Mouse (Mus musculus): ENCODE results near the gene Atp5d. TPM values are rescaled to one million over a fixed set of nuclear protein-coding genes. Genes with fewer than 3 reads are reported as not detected.
A peak's percentile ranks its signal among the peaks of the same experiment; 100 is the strongest.

The Atp5d gene
- polyA plus RNA-seq, 1 experiment from 2014 or later = 465 TPM

- no peaks in the 10 kb centered on the region for H3K9me3 ChIP-seq
- ATAC-seq (ENCODE audit: insufficient number of reproducible peaks, insufficient read depth, low FRiP score, low TSS enrichment, low read depth) = no peak
- H3K4me3 ChIP-seq (replicated peaks) = no peak overlapping the region
- H3K4me1 ChIP-seq (replicated peaks) = peaks cover 31% of the 10 kb centered on the region
- peaks cover 13% of the 10 kb centered on the region for H3K36me3 ChIP-seq
- WGBS = 74% methylated on average over 7 of the region's 7 CpGs
- H3K9ac ChIP-seq (replicated peaks) = no peak overlapping the region
- H3K27me3 ChIP-seq = no peaks in the 10 kb centered on the region
- no peak overlapping the region for H3K4me2 ChIP-seq
- no peak overlapping the region for H3K27ac ChIP-seq
These were observed 39.2 kb downstream of the Atp5d start for GRCm38 (mm10) chr10:80177441-80178279.

DNA sequence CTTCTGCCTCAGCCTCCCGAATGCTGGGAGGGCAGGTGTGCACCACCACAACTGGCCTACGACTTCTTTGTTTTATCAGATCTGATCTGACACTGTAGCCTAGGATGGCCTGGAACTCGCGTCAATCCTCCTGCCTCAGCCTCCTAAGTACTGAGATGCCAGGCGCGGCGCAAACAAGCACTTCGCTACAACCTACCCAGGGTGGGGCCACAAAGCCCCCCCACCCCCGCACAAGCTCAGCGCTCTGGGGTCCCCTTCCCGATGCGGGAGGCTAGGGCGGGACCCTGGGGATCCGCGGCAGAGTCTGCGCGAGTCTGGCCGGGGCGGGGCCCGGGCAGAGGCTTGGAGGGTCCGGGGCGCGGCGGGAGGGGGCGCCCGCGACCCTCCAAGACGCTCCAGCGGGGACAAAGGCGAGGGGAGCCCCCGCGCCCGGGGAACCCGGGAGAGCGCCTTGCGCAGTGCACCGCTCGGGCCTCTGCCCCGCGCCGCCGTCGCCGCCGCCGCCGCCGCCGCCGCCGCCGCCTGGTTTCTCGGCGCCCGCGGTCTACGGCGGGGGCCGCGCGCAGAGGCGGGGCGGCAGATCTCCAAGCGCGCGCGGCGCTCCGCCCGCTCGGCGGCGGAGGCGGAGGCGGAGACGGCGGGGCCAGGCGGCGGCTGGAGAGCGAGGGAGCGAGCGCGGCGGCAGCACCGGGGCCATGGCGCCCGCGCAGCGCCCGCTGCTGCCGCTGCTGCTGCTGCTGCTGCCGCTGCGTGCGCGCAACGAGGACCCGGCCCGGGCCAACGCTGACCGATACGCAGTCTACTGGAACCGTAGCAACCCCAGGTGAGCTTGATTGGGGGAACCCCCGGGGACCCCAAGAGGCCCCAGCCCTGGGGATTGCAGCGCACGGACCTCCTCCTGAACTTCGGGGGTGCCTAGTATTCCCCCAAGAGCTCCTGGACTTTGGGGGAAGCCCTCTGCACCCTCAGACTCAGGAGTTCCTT lies 40.9 kb downstream of the Atp5d start, which contains the start of gene Efna2:
Gene Efna2, plus strand, starts transcription at position 415 of the 984 bp plus-strand sequence.
- H3K27me3 ChIP-seq = no peaks in the 10 kb centered on the region
- H3K4me2 ChIP-seq = peak within 1 kb of the TSS; percentile 97
- H3K36me3 ChIP-seq = peaks cover 30% of the 10 kb centered on the region
- H3K4me3 ChIP-seq (replicated peaks) = peak within 1 kb of the TSS; percentile 96
- 1% methylated on average over 85 of the region's 106 CpGs for WGBS
- ATAC-seq (ENCODE audit: insufficient number of reproducible peaks, insufficient read depth, low FRiP score, low TSS enrichment, low read depth) = peak; percentile 57
- H3K9ac ChIP-seq (replicated peaks) = peak within 1 kb of the TSS; percentile 97
- no peaks in the 10 kb centered on the region for H3K9me3 ChIP-seq
- H3K27ac ChIP-seq = peak within 1 kb of the TSS; percentile 86
- H3K4me1 ChIP-seq (replicated peaks) = peaks cover 30% of the 10 kb centered on the region

- H3K4me1 ChIP-seq (replicated peaks) = peaks cover 26% of the 10 kb centered on the region
- peak overlapping the region; percentile 86 for H3K27ac ChIP-seq
- peak overlapping the region; percentile 97 for H3K9ac ChIP-seq (replicated peaks)
- H3K27me3 ChIP-seq = no peaks in the 10 kb centered on the region
- no peak for ATAC-seq (ENCODE audit: insufficient number of reproducible peaks, insufficient read depth, low FRiP score, low TSS enrichment, low read depth)
- whole genome bisulfite sequencing = 34% methylated on average over 6 of the region's 6 CpGs
- H3K4me3 ChIP-seq (replicated peaks) = peak overlapping the region; percentile 96
- peak overlapping the region; percentile 97 for H3K4me2 ChIP-seq
- peaks cover 26% of the 10 kb centered on the region for H3K36me3 ChIP-seq
- H3K9me3 ChIP-seq = no peaks in the 10 kb centered on the region
These were observed 41.9 kb downstream of the Atp5d start for GRCm38 (mm10) chr10:80180288-80180687.

DNA sequence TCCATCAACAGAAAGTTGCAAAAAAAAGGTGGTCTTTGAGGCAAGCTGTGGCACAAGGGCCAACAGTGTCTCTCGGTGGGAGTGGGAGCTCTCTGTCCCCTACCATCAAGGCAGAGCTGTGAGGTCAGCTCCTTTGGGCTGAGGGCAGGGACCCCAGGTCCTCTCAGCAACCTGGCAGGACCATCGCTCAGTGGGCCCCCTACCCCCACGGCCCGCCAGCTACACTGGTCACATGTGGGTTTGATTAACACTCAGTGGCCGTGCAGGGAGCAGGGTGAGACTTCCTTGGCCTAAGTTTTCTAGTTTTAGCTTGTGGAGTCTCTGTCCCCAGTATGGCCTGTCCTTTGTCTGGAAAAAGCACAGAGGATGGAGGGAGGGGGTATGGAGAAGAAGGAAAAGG lies 42.4 kb downstream of the Atp5d start:
- no peaks in the 10 kb centered on the region for H3K9me3 ChIP-seq
- H3K36me3 ChIP-seq = peaks cover 26% of the 10 kb centered on the region
- 7% methylated on average over 5 of the region's 5 CpGs for WGBS
- peak overlapping the region; percentile 86 for H3K27ac ChIP-seq
- H3K4me3 ChIP-seq (replicated peaks) = peak overlapping the region; percentile 96
- H3K9ac ChIP-seq (replicated peaks) = peak overlapping the region; percentile 97
- H3K4me1 ChIP-seq (replicated peaks) = peaks cover 25% of the 10 kb centered on the region
- ATAC-seq (ENCODE audit: insufficient number of reproducible peaks, insufficient read depth, low FRiP score, low TSS enrichment, low read depth) = no peak
- H3K4me2 ChIP-seq = peak overlapping the region; percentile 97
- 0 out of 2 replicates have a peak, but pooled peaks cover 2% of the 10 kb centered on the region for H3K27me3 ChIP-seq

- no peak overlapping the region for H3K27ac ChIP-seq
- 0 out of 2 replicates have a peak overlapping the region, but pooled peaks have one; percentile 97 for H3K4me2 ChIP-seq
- no peak overlapping the region for H3K4me3 ChIP-seq (replicated peaks)
- H3K9ac ChIP-seq (replicated peaks) = no peak overlapping the region
- peaks cover 6% of the 10 kb centered on the region; the same call in 1 of the 2 replicates for H3K27me3 ChIP-seq
- peaks cover 27% of the 10 kb centered on the region for H3K4me1 ChIP-seq (replicated peaks)
- 94% methylated on average over 7 of the region's 7 CpGs for WGBS
- no peak for ATAC-seq (ENCODE audit: insufficient number of reproducible peaks, insufficient read depth, low FRiP score, low TSS enrichment, low read depth)
- H3K9me3 ChIP-seq = no peaks in the 10 kb centered on the region
- peaks cover 42% of the 10 kb centered on the region for H3K36me3 ChIP-seq
These were observed 44.1 kb downstream of the Atp5d start for GRCm38 (mm10) chr10:80182547-80182946.

GRCm38 (mm10) chr10:80186649-80187048 lies 48.2 kb downstream of the Atp5d start:
- no peak overlapping the region for H3K4me3 ChIP-seq (replicated peaks)
- no peak overlapping the region for H3K4me2 ChIP-seq
- WGBS = 39% methylated on average over 27 of the region's 27 CpGs
- peaks cover 40% of the 10 kb centered on the region for H3K27me3 ChIP-seq
- ATAC-seq (ENCODE audit: insufficient number of reproducible peaks, insufficient read depth, low FRiP score, low TSS enrichment, low read depth) = no peak
- no peak overlapping the region for H3K9ac ChIP-seq (replicated peaks)
- no peaks in the 10 kb centered on the region for H3K9me3 ChIP-seq
- H3K27ac ChIP-seq = no peak overlapping the region
- H3K36me3 ChIP-seq = peaks cover 60% of the 10 kb centered on the region
- peaks cover 32% of the 10 kb centered on the region for H3K4me1 ChIP-seq (replicated peaks)

DNA sequence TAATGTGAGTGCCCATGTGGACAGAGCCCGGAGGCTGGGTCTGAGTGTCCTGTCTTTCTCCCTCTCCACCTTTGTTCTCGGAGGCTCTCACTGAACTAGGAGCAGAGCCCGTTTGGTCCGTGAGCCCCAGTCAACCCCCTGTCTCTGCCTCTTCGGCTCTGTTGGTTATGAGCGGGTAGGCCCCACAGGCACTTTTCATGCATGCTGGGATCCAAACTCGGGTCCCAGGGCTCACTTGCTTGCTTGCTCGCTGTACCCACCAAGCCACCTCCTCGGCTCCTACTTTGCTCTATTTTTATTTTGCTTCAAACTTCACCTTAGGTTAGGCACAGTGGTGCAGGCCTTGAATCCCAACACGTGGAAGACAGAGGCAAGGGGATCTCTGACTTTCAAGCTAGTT lies 49.3 kb downstream of the Atp5d start:
- 88% methylated on average over 10 of the region's 10 CpGs for WGBS
- Histone ChIP-seq H3K4me2 (no peak overlapping the region), H3K4me3 (replicated peaks) (no peak overlapping the region), H3K9me3 (no peaks in the 10 kb centered on the region), H3K27me3 (peaks cover 51% of the 10 kb centered on the region), H3K36me3 (peaks cover 51% of the 10 kb centered on the region), H3K4me1 (replicated peaks) (peaks cover 26% of the 10 kb centered on the region), H3K9ac (replicated peaks) (no peak overlapping the region), H3K27ac (no peak overlapping the region)
- no peak for ATAC-seq (ENCODE audit: insufficient number of reproducible peaks, insufficient read depth, low FRiP score, low TSS enrichment, low read depth)

DNA sequence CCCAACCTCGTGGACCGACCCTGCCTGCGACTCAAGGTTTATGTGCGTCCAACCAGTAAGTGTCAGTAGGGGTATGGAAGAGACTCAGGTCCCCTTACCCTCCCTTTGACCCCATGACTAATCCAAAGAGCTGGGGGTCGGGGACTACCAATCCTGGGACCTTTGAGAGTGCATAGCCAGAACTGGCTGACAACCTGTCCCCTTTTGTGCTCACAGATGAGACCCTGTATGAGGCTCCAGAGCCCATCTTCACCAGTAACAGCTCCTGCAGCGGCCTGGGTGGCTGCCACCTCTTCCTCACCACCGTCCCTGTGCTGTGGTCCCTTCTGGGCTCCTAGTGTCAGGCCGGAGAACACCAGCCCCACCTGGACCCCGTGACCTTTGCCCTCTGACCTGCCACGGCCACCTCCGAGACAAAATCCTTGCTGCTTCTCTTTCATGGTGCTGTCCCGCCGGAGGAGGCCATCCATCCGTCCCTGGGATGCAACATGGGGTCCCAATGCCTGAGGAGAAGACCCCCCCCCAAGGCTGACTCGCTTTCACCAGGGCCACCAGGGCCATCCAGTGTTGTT lies 50.1 kb downstream of the Atp5d start:
- 76% methylated on average over 15 of the region's 15 CpGs for WGBS
- Histone ChIP-seq H3K4me2 (no peak overlapping the region), H3K4me3 (replicated peaks) (no peak overlapping the region), H3K27ac (no peak overlapping the region), H3K9ac (replicated peaks) (0 out of 2 replicates have a peak overlapping the region, but pooled peaks have one; percentile 44), H3K27me3 (peaks cover 55% of the 10 kb centered on the region), H3K9me3 (no peaks in the 10 kb centered on the region), H3K36me3 (peaks cover 43% of the 10 kb centered on the region), H3K4me1 (replicated peaks) (peaks cover 26% of the 10 kb centered on the region)
- ATAC-seq (ENCODE audit: insufficient number of reproducible peaks, insufficient read depth, low FRiP score, low TSS enrichment, low read depth) = no peak

DNA sequence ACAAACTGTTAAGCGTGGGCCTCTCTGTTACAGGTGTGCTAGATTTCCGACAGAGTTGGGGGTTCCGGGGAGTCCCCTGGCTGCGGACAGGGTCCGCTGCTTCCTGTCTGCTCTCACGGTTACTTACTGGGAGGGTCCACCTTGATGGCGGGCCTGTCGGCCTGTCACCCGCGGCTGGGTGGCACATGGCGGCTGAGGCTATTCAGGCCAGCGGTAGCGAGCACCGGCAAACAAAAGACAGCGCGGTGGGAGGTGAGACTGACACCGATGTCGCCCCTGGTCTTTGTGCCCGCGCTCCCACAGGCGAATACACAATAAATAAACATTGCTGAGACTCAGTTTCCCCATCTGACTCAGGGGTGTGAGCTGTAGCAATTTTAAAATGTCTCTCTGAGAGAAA lies 51.6 kb downstream of the Atp5d start:
- H3K9ac ChIP-seq (replicated peaks) = peak overlapping the region; percentile 60; the same call in 1 of the 2 replicates
- peak overlapping the region; percentile 45 for H3K4me3 ChIP-seq (replicated peaks)
- peaks cover 26% of the 10 kb centered on the region for H3K4me1 ChIP-seq (replicated peaks)
- no peak overlapping the region for H3K27ac ChIP-seq
- H3K36me3 ChIP-seq = peaks cover 34% of the 10 kb centered on the region
- H3K4me2 ChIP-seq = peak overlapping the region; percentile 74
- H3K27me3 ChIP-seq = peaks cover 55% of the 10 kb centered on the region
- no peaks in the 10 kb centered on the region for H3K9me3 ChIP-seq
- ATAC-seq (ENCODE audit: insufficient number of reproducible peaks, insufficient read depth, low FRiP score, low TSS enrichment, low read depth) = no peak
- 7% methylated on average over 21 of the region's 21 CpGs for whole genome bisulfite sequencing

DNA sequence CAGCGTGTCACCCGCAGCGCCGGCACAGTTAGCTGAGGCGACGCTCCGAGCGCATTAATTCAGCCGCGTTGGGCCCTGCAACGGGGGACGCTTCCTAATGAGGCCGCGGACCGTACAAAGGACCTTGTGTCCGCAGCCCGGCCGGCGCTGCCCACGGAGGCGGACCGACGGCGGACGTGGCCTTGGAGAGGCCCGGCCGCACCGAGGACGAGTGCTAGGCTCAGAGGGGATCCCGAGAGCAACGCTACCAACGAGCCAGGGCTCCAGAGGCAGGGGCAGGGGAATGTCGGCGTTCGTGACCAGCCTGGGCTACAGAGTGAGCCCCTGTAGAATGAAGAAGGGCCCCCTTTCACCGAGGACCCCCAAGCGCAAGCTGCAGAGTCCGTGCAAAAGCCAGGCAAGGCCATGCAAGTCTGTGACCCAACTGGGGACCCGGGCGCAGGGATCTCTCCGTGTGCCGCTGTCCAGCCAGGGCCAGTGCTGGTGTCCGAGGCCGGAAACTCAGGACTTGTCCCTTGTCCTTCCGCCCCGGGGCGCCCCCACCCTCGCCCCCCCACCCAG lies 52.1 kb downstream of the Atp5d start:
- H3K9me3 ChIP-seq = no peaks in the 10 kb centered on the region
- H3K36me3 ChIP-seq = peaks cover 34% of the 10 kb centered on the region
- peak overlapping the region; percentile 45 for H3K4me3 ChIP-seq (replicated peaks)
- peaks cover 55% of the 10 kb centered on the region for H3K27me3 ChIP-seq
- H3K27ac ChIP-seq = 0 out of 2 replicates have a peak overlapping the region, but pooled peaks have one; percentile 29
- 1% methylated on average over 48 of the region's 48 CpGs for WGBS
- peak overlapping the region; percentile 60 for H3K9ac ChIP-seq (replicated peaks)
- peaks cover 26% of the 10 kb centered on the region for H3K4me1 ChIP-seq (replicated peaks)
- ATAC-seq (ENCODE audit: insufficient number of reproducible peaks, insufficient read depth, low FRiP score, low TSS enrichment, low read depth) = no peak
- peak overlapping the region; percentile 74 for H3K4me2 ChIP-seq
